Mouse (Mus musculus): ENCODE data around the gene Snupn.

DNA sequence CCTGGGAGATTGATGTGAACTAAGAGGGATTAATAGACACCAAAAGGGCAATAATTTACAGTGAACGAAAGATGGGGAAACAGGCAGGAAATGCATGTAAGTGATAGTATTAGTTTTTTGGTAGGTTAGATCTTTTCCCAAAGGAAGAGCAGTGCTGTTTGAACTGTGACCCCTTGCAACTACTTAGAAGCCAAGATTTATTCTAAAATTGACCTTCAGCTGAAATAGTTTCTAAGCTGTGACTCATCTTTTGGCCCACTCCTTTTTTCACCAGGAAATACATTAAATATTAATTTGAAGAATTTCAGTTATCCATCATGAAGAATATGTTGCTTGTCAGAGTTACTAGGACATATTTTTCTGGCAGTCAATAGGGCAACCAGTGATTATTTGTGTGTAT lies 63.1 kb downstream of the Snupn start:
- no peak for TF ChIP-seq CTCF (IDR thresholded peaks at IDR 0.05; ENCODE audit: control insufficient read depth, insufficient read depth, low read length)
- no peak for TF ChIP-seq POLR2A (IDR thresholded peaks at IDR 0.05; ENCODE audit: borderline replicate concordance, control insufficient read depth, low read depth, low read length)
